Mouse (Mus musculus): ENCODE results near the gene 1700069L16Rik. TPM values are rescaled to one million over a fixed set of nuclear protein-coding genes. Genes with fewer than 3 reads are reported as not detected.

Gene 1700069L16Rik
- polyA plus RNA-seq, 1 experiment from 2014 or later, result not detected

GRCm38 (mm10) chr5:113687514-113687913 is 37.1 kb downstream of the 1700069L16Rik start:
- Histone ChIP-seq H3K36me3 (replicated peaks; ENCODE audit: insufficient read depth, low read length) (no peaks in the 10 kb centered on the region), H3K9me3 (ENCODE audit: low read length) (no peaks in the 10 kb centered on the region), H3K4me3 (ENCODE audit: low read depth, low read length) (no peak overlapping the region), H3K4me2 (ENCODE audit: low read depth, low read length) (no peak overlapping the region), H3K4me1 (ENCODE audit: insufficient read depth) (no peaks in the 10 kb centered on the region), H3K27ac (ENCODE audit: low read depth) (no peak overlapping the region), H3K27me3 (ENCODE audit: insufficient read depth, low read length) (no peaks in the 10 kb centered on the region), H3K9ac (replicated peaks) (no peak overlapping the region)
- 74% methylated on average over 5 of the region's 5 CpGs for WGBS (ENCODE audit: insufficient replicate concordance)
- TF ChIP-seq EP300 (IDR thresholded peaks at IDR 0.05; ENCODE audit: low read depth) (no peak), CTCF (IDR thresholded peaks at IDR 0.05; ENCODE audit: low read depth) (no peak)
- ATAC-seq, result no peak
- DNase-seq, result no peak

GRCm38 (mm10) chr5:113685471-113685870 is 39.1 kb downstream of the 1700069L16Rik start:
- H3K4me3 ChIP-seq (ENCODE audit: low read depth, low read length), result no peak overlapping the region
- H3K27ac ChIP-seq (ENCODE audit: low read depth), result no peak overlapping the region
- no peaks in the 10 kb centered on the region for H3K27me3 ChIP-seq (ENCODE audit: insufficient read depth, low read length)
- H3K9ac ChIP-seq (replicated peaks), result no peak overlapping the region
- no peaks in the 10 kb centered on the region for H3K4me1 ChIP-seq (ENCODE audit: insufficient read depth)
- no peaks in the 10 kb centered on the region for H3K9me3 ChIP-seq (ENCODE audit: low read length)
- no peak overlapping the region for H3K4me2 ChIP-seq (ENCODE audit: low read depth, low read length)
- ATAC-seq (no peak), DNase-seq (no peak)
- TF ChIP-seq EP300 (IDR thresholded peaks at IDR 0.05; ENCODE audit: low read depth), result no peak
- no peaks in the 10 kb centered on the region for H3K36me3 ChIP-seq (replicated peaks; ENCODE audit: insufficient read depth, low read length)
- WGBS (ENCODE audit: insufficient replicate concordance), result 68% methylated on average over 5 of the region's 5 CpGs

- Histone ChIP-seq H3K9ac (replicated peaks) (no peak overlapping the region), H3K4me3 (ENCODE audit: low read depth, low read length) (no peak overlapping the region), H3K4me2 (ENCODE audit: low read depth, low read length) (no peak overlapping the region), H3K27me3 (ENCODE audit: insufficient read depth, low read length) (no peaks in the 10 kb centered on the region), H3K27ac (ENCODE audit: low read depth) (no peak overlapping the region), H3K36me3 (replicated peaks; ENCODE audit: insufficient read depth, low read length) (no peaks in the 10 kb centered on the region), H3K9me3 (ENCODE audit: low read length) (no peaks in the 10 kb centered on the region), H3K4me1 (ENCODE audit: insufficient read depth) (no peaks in the 10 kb centered on the region)
- WGBS (ENCODE audit: insufficient replicate concordance), result 71% methylated on average over 5 of the region's 5 CpGs
- TF ChIP-seq CTCF (IDR thresholded peaks at IDR 0.05; ENCODE audit: low read depth), result no peak
- TF ChIP-seq EP300 (IDR thresholded peaks at IDR 0.05; ENCODE audit: low read depth), result no peak
- DNase-seq (no peak), ATAC-seq (no peak)
These were observed 41.3 kb downstream of the 1700069L16Rik start for GRCm38 (mm10) chr5:113683246-113683645.

- Histone ChIP-seq H3K36me3 (replicated peaks; ENCODE audit: insufficient read depth, low read length) (no peaks in the 10 kb centered on the region), H3K27ac (ENCODE audit: low read depth) (no peak overlapping the region), H3K4me1 (ENCODE audit: insufficient read depth) (no peaks in the 10 kb centered on the region), H3K9me3 (ENCODE audit: low read length) (no peaks in the 10 kb centered on the region), H3K27me3 (ENCODE audit: insufficient read depth, low read length) (no peaks in the 10 kb centered on the region), H3K4me3 (ENCODE audit: low read depth, low read length) (no peak overlapping the region), H3K4me2 (ENCODE audit: low read depth, low read length) (no peak overlapping the region), H3K9ac (replicated peaks) (no peak overlapping the region)
- ATAC-seq (no peak), DNase-seq (no peak)
- TF ChIP-seq EP300 (IDR thresholded peaks at IDR 0.05; ENCODE audit: low read depth) (no peak), CTCF (IDR thresholded peaks at IDR 0.05; ENCODE audit: low read depth) (no peak)
- 79% methylated on average over 3 of the region's 3 CpGs for WGBS (ENCODE audit: insufficient replicate concordance)
These were observed 42.1 kb downstream of the 1700069L16Rik start for GRCm38 (mm10) chr5:113682472-113682871.

GRCm38 (mm10) chr5:113681219-113681618 is 43.4 kb downstream of the 1700069L16Rik start:
- no peak overlapping the region for H3K9ac ChIP-seq (replicated peaks)
- WGBS (ENCODE audit: insufficient replicate concordance), result 80% methylated on average over 14 of the region's 14 CpGs
- no peak for ATAC-seq
- H3K27ac ChIP-seq (ENCODE audit: low read depth), result no peak overlapping the region
- TF ChIP-seq CTCF (IDR thresholded peaks at IDR 0.05; ENCODE audit: low read depth) (no peak), EP300 (IDR thresholded peaks at IDR 0.05; ENCODE audit: low read depth) (no peak)
- H3K36me3 ChIP-seq (replicated peaks; ENCODE audit: insufficient read depth, low read length), result no peaks in the 10 kb centered on the region
- no peaks in the 10 kb centered on the region for H3K9me3 ChIP-seq (ENCODE audit: low read length)
- H3K4me3 ChIP-seq (ENCODE audit: low read depth, low read length), result no peak overlapping the region
- H3K4me2 ChIP-seq (ENCODE audit: low read depth, low read length), result no peak overlapping the region
- DNase-seq, result no peak
- H3K4me1 ChIP-seq (ENCODE audit: insufficient read depth), result no peaks in the 10 kb centered on the region
- H3K27me3 ChIP-seq (ENCODE audit: insufficient read depth, low read length), result no peaks in the 10 kb centered on the region

- Histone ChIP-seq H3K9ac (replicated peaks) (no peak overlapping the region), H3K36me3 (replicated peaks; ENCODE audit: insufficient read depth, low read length) (no peaks in the 10 kb centered on the region), H3K4me1 (ENCODE audit: insufficient read depth) (no peaks in the 10 kb centered on the region), H3K4me3 (ENCODE audit: low read depth, low read length) (no peak overlapping the region), H3K9me3 (ENCODE audit: low read length) (no peaks in the 10 kb centered on the region), H3K27me3 (ENCODE audit: insufficient read depth, low read length) (no peaks in the 10 kb centered on the region), H3K27ac (ENCODE audit: low read depth) (no peak overlapping the region), H3K4me2 (ENCODE audit: low read depth, low read length) (no peak overlapping the region)
- ATAC-seq (no peak), DNase-seq (no peak)
- TF ChIP-seq EP300 (IDR thresholded peaks at IDR 0.05; ENCODE audit: low read depth) (no peak), CTCF (IDR thresholded peaks at IDR 0.05; ENCODE audit: low read depth) (no peak)
- WGBS (ENCODE audit: insufficient replicate concordance), result 88% methylated on average over 4 of the region's 4 CpGs
These were observed 45.1 kb downstream of the 1700069L16Rik start for GRCm38 (mm10) chr5:113679509-113679908.

Data from liver, postnatal 0 days (tissue).